Mouse (Mus musculus) ovary, adult 18-20 months (tissue): Measurements from ENCODE around the gene Araf.
A peak's percentile ranks its signal among the peaks of the same experiment; 100 is the strongest.
"Not testable (repeated sequence)": the region's sequence is repeated elsewhere in the genome, so short reads cannot be mapped to it uniquely, and the experiment has no call there.

ENCODE experiments used
- DNase-seq: peaks from one replicate; pipeline ENCODE4 v3.0.0; 2022; ENCODE audit warnings: low spot score, mixed read lengths

Gene Araf

DNA sequence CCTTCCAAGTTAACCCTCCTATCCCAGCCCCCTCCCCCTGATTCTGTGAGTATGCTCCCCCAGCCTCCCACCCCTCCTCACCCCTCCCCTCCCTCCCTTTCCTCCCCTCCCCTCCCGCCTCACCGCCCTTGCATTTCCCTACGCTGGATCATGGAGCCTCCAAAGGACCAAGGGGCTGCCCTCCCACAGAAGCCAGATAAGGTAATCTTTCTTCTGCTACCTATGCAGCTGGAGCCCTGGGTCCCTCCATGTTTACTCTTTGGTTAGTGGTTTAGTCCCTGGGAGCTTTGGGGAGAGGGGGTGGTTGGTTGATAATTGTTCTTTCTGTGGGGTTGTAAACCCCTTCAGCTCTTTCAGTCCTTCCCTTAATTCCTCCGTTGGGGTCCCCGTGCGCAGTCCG, at the start of gene Araf:
Gene Araf, plus strand, starts transcription at position 134 of the 400 bp plus-strand sequence.
- DNase-seq: no peak

DNA sequence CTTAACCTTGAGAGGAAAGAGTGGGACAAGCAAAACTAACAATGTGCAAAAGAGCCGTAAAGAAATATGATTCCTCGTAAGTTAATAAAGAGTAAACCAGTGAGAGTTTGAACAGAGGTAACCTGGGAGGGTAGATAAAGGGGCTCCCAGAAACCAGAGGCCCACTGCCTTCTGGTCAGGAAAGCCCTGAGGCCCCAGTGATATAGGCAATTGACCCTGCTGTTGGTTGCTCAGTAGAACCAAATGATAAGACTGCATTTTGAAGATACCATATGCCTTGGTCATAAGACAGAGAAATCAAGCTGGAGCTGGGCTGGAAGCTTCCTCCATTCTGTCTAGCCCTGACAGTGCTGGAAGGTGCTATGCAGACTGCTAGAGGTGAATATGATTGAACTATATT, 48.8 kb upstream of the Araf start:
- no peak for DNase-seq

GRCm38 (mm10) chrX:20761201-20761600, 36.4 kb upstream of the Araf start:
- DNase-seq: no peak

DNA sequence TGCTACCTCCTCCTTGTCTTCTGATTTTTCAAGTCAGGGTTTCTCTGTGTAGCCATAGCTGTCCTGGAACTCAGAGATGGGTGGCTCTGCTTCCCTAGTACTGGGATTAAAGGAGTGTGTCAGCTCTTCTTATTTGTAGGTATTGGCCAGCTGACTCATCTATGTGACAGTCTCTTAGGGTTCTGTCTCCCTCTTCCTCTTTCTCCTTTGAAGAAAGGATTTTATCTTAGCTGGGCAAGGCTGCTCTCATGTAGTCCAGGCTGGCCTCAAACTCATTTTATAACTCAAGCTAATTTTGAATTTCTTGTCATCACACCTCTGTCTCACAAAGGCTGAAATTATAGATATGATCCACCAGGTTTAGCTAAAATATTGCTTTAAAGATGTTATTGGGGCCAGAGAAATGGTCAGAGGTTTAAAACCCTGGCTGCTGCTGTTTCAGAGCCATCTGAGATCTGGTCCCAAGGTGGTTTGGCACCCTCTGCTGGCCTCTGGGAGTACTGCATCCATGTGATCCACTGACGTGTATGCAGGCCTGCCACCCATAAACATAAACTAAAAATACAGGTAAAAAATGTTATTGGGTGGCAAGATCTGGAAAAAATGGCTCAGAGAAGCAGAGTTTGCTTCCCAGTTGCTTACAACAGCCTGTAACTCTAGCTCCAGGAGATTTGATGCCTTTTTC, 26.8 kb upstream of the Araf start:
- DNase-seq: peak; percentile 45

DNA sequence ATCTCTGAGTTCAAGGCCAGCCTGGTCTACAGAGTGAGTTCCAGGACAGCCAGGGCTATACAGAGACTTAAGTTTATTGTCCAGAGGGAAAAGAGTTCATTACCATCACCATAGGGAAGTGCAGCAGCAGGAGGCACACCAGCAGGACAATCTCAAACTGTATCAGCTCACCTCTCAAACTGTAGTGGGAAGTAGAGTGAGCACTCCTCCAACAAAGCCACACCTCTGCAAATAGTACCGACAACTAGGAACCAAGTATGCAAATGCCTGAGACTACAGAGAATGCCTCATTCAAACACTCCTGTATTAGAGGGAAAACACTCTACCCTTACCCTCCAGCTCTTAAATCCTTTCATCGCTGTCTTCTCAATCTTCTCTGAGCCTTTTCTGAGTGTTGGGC, 25.9 kb upstream of the Araf start:
- no peak for DNase-seq

DNA sequence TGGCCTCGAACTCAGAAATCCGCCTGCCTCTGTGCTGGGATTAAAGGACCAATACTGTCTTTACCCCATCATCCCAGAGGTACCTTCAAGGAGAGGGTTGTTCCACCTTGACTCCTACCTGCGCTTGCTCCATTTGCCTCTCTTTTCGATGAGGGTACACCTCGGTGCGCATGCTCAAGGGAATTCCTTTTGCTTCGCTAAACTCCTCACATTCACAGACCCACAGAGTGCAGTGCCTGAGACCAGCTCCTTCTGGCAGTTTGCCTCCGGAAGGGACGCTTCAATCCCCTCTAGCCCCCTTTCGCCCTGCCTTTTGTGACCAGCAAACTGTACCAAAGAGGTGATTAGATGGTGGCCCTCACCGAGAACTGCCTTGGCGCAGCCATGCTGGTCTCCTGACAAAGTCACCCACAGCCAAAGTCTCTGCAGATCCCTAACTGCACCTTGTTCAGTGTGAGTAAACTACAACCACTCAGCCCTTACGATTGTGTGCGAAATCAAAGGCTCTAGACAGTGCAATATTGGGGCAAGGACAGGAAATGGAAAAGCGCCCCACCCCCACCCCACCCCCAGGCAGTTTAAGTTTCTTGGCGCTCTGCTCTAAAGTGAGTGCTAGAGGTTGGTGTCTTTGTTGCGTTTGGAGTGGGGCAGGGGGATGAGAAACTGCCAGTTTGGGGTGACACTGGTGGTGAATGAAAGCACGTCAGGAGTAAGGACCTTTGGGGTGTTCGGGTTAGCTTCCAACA, 22.2 kb upstream of the Araf start:
- no peak for DNase-seq

- no peak for DNase-seq
Measured at GRCm38 (mm10) chrX:20777619-20778018, 20.0 kb upstream of the Araf start.

- DNase-seq: no peak
Measured at GRCm38 (mm10) chrX:20787309-20787708, 10.3 kb upstream of the Araf start.

- DNase-seq: no peak
Measured at GRCm38 (mm10) chrX:20792417-20792816, 5.2 kb upstream of the Araf start.

- no peak for DNase-seq
Measured at GRCm38 (mm10) chrX:20793230-20793629, 4.4 kb upstream of the Araf start.

DNA sequence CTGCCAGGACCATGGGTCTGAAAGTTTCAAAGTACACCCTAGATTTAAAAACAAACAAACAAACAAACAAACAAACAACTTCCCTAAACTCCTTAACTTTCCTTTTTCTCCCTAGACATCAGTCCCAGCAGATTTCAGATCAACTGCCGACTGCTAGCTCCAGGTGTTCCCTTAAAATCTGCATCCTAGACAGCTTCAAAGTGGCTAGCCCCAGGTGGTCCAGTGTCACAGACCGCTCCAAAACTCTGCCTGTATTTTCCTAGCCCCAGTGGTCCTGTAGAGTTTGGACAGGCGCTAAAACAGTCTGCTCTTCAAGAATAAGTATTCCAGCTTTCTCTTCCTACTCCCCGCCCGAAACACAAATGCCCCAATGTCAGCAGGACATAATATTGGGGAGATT, 3.4 kb upstream of the Araf start:
- no peak for DNase-seq

GRCm38 (mm10) chrX:20798141-20798796, 655 bp downstream of the Araf start:
- peak; percentile 81 for DNase-seq

DNA sequence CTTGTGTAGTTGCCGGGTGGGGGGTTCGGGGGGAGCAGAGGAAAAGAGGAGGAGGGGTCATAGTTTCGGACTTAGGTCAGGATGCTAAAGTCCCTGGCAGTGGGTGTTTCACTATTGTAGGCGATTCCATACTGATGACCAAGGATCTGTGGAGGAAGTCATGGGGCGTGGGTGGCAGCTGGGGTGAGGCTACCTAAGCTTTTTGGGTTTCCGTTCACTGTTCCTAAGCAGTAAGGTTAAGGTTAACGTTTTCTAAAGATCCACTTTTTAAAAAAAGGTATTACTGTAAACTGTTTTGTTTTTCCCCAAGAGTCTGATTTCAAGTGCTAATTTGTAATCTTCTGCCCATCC, 1.2 kb downstream of the Araf start:
- DNase-seq: no peak

- no peak for DNase-seq
Measured at GRCm38 (mm10) chrX:20801456-20801855, 3.8 kb downstream of the Araf start.

- not testable (repeated sequence) for DNase-seq
Measured at GRCm38 (mm10) chrX:20804301-20804700, 6.7 kb downstream of the Araf start.

GRCm38 (mm10) chrX:20806295-20806694, 8.7 kb downstream of the Araf start:
- DNase-seq: no peak

GRCm38 (mm10) chrX:20816974-20817373, 19.4 kb downstream of the Araf start:
- DNase-seq: no peak

GRCm38 (mm10) chrX:20819204-20819628, 21.6 kb downstream of the Araf start:
- peak; percentile 65 for DNase-seq

GRCm38 (mm10) chrX:20819708-20820426, 22.3 kb downstream of the Araf start:
- DNase-seq: peak; percentile 23

DNA sequence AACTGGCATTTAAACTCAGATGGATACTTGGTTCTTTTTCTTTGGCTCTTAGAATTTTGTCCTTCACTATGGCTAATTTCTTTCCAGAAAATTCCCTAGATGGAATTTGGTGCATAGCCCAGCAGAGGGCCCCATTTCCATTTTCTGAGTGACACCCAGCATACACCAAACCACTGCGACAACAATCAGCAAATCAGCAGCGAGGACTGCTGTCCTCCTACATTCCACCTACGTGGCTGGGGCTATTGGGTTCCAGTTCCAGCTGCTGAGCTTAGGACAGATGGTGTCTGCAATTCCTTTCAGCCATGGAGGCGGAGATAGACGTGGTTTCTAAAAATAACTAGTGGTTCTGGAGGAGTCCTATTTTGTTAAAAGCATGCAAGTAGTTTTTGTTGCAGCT, 31.3 kb downstream of the Araf start:
- no peak for DNase-seq

DNA sequence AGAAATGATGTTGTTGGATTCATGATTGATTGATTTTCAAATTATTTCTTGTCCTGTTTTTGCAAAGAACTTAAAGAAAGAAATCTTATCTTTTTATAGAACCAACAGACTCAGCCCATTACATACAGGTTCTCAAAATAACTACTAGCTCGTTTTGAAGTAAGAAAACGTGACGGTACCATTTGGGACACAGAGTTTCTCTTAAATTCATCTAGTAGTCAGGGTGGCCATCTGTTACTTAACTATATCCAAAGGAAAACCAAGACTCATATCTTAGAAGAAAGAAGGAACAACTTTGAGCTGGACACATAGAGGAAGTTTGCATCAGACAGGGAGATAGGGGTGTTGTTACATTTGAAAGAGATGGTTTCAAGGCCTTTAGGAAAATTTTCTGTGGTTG, 49.6 kb downstream of the Araf start:
- no peak for DNase-seq

DNA sequence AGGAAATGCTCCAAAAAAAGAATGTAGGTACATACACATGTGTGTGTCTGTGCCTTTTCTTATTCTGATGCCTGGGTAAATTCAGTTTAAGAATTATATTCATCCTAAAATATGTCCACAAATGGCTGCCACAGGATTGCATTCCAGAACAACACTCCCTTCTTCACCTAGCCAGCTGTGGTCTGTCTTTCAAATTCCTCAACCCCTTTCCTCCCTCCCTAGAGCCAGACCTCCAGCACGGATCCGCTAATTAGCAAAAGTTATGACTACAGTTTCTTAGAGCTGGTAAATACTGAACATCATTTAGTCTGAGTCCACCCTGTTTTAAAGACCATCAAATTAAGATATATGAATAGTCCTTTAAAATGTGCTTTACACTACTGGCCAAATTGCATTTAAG, 50.2 kb downstream of the Araf start:
- no peak for DNase-seq
